Mouse (Mus musculus) MEL (cell line): ENCODE measurements around the gene Map7d1. TPM values are rescaled to one million over a fixed set of nuclear protein-coding genes. Genes with fewer than 3 reads are reported as not detected.

Experiments
- DNase-seq: peaks from one replicate; pipeline ENCODE4 v3.0.0; 2011; ENCODE audit warnings: low read depth, low spot score
- H3K27ac ChIP-seq: 2 replicates; pipeline ENCODE4 v1.5.1; 2012; ENCODE audit warnings: low read depth, mild to moderate bottlenecking, control low read depth, low read length, moderate library complexity; ENCODE audit not compliant: control insufficient read depth
- H3K27me3 ChIP-seq, 2 experiments: fragments of 150-350 bp in 1 of 2; sonication (generic) in 1 of 2; 2 replicates each; pipeline ENCODE4 v1.6.1; 2012; ENCODE audit warnings: low read length in 2 of 2, mild to moderate bottlenecking in 2 of 2, improper control_type of control experiment in 1 of 2, moderate library complexity in 1 of 2; ENCODE audit not compliant: insufficient read depth in 2 of 2, control insufficient read depth in 1 of 2
- H3K36me3 ChIP-seq, 2 experiments: 2 replicates each; pipeline ENCODE4 v1.6.1; 2012 to 2014; ENCODE audit warnings: low read length in 2 of 2, improper control_type of control experiment in 1 of 2, inconsistent platforms in 1 of 2, mild to moderate bottlenecking in 1 of 2; ENCODE audit not compliant: insufficient read depth in 2 of 2, control insufficient read depth in 1 of 2
- H3K4me1 ChIP-seq, 2 experiments: fragments of 150-350 bp in 1 of 2; sonication (generic) in 1 of 2; 2 replicates each; pipeline ENCODE4 v1.6.1; 2012; ENCODE audit warnings: low read length in 2 of 2, improper control_type of control experiment in 1 of 2, mild to moderate bottlenecking in 1 of 2; ENCODE audit not compliant: insufficient read depth in 2 of 2, control insufficient read depth in 1 of 2
- H3K4me3 ChIP-seq, 2 experiments: fragments of 150-350 bp in 1 of 2; sonication (generic) in 1 of 2; 2 replicates each; pipeline ENCODE4 v1.5.1; 2012; ENCODE audit warnings: low read depth in 2 of 2, low read length in 2 of 2, mild to moderate bottlenecking in 2 of 2, moderate library complexity in 2 of 2, control low read depth in 1 of 2, improper control_type of control experiment in 1 of 2; ENCODE audit not compliant: control insufficient read depth in 1 of 2, insufficient read depth in 1 of 2
- H3K79me2 ChIP-seq: 2 replicates; pipeline ENCODE4 v1.6.1; 2012; ENCODE audit warnings: mild to moderate bottlenecking, low read length, moderate library complexity; ENCODE audit not compliant: control insufficient read depth, poor library complexity, insufficient read depth
- H3K9ac ChIP-seq: 2 replicates; pipeline ENCODE4 v1.6.1; 2012; ENCODE audit warnings: low read depth, mild to moderate bottlenecking, control low read depth, low read length, moderate library complexity; ENCODE audit not compliant: control insufficient read depth, poor library complexity, severe bottlenecking
- H3K9me3 ChIP-seq: fragments of 150-350 bp; sonication (generic); replicated peaks from 2 replicates; pipeline ENCODE4 v1.6.1; 2012; ENCODE audit warnings: mild to moderate bottlenecking, low read length, improper control_type of control experiment, moderate library complexity; ENCODE audit not compliant: insufficient read depth
- E2F4 ChIP-seq: IDR thresholded peaks from 2 replicates; pipeline ENCODE4 v1.6.1; 2011; ENCODE audit warnings: low read depth, low read length, improper control_type of control experiment, borderline replicate concordance
- ELF1 ChIP-seq: IDR thresholded peaks from 2 replicates; pipeline ENCODE4 v1.6.1; 2014; ENCODE audit warnings: low read depth, mild to moderate bottlenecking, inconsistent platforms, low read length, improper control_type of control experiment, moderate library complexity
- EP300 ChIP-seq, 2 experiments: IDR thresholded peaks; 2 replicates each; pipeline ENCODE4 v1.6.1; 2011; ENCODE audit warnings: improper control_type of control experiment in 2 of 2, low read length in 2 of 2, low read depth in 1 of 2, mild to moderate bottlenecking in 1 of 2
- ETS1 ChIP-seq: IDR thresholded peaks from 2 replicates; pipeline ENCODE4 v1.6.1; 2012; ENCODE audit warnings: low read depth, mild to moderate bottlenecking, inconsistent platforms, low read length, improper control_type of control experiment, moderate library complexity
- GATA1 ChIP-seq: IDR thresholded peaks from 2 replicates; pipeline ENCODE4 v1.6.1; 2011; ENCODE audit warnings: low read depth, low read length, improper control_type of control experiment
- HCFC1 ChIP-seq: IDR thresholded peaks from 2 replicates; pipeline ENCODE4 v1.6.1; 2012; ENCODE audit warnings: low read depth, mild to moderate bottlenecking, inconsistent platforms, low read length, improper control_type of control experiment, moderate library complexity
- KAT2A ChIP-seq: conservative IDR thresholded peaks from 2 replicates; pipeline ENCODE4 v1.6.1; 2012; ENCODE audit warnings: low read depth, low read length, improper control_type of control experiment, inconsistent platforms
- MAFK ChIP-seq: IDR thresholded peaks from 2 replicates; pipeline ENCODE4 v1.6.1; 2011; ENCODE audit warnings: low read depth, mild to moderate bottlenecking, low read length, improper control_type of control experiment, borderline replicate concordance
- MAZ ChIP-seq: IDR thresholded peaks from 2 replicates; pipeline ENCODE4 v1.6.1; 2012; ENCODE audit warnings: low read depth, mild to moderate bottlenecking, inconsistent platforms, low read length, improper control_type of control experiment
- MXI1 ChIP-seq: IDR thresholded peaks from 2 replicates; pipeline ENCODE4 v1.6.1; 2011; ENCODE audit warnings: mild to moderate bottlenecking, low read depth, low read length, improper control_type of control experiment
- MYC ChIP-seq: IDR thresholded peaks from 2 replicates; pipeline ENCODE4 v1.6.1; 2011; ENCODE audit warnings: low read depth, mild to moderate bottlenecking, low read length, improper control_type of control experiment, moderate library complexity
- POLR2A ChIP-seq, 2 experiments: IDR thresholded peaks; 2 replicates each; pipeline ENCODE4 v1.6.1; 2011 to 2012; ENCODE audit warnings: low read length in 2 of 2, mild to moderate bottlenecking in 2 of 2, control low read depth in 1 of 2, improper control_type of control experiment in 1 of 2, low read depth in 1 of 2, moderate library complexity in 1 of 2; ENCODE audit not compliant: control insufficient read depth in 1 of 2, insufficient read depth in 1 of 2, poor library complexity in 1 of 2
- RAD21 ChIP-seq: IDR thresholded peaks from 2 replicates; pipeline ENCODE4 v1.6.1; 2011; ENCODE audit warnings: mild to moderate bottlenecking, low read depth, low read length, improper control_type of control experiment
- RCOR1 ChIP-seq: IDR thresholded peaks from 2 replicates; pipeline ENCODE4 v1.6.1; 2012; ENCODE audit warnings: low read depth, mild to moderate bottlenecking, inconsistent platforms, low read length, improper control_type of control experiment
- SIN3A ChIP-seq: IDR thresholded peaks from 2 replicates; pipeline ENCODE4 v1.6.1; 2012; ENCODE audit warnings: low read length, improper control_type of control experiment, inconsistent platforms
- TAL1 ChIP-seq: IDR thresholded peaks from 2 replicates; pipeline ENCODE4 v1.6.1; 2012; ENCODE audit warnings: mild to moderate bottlenecking, inconsistent platforms, low read length, moderate library complexity, mixed read lengths
- USF2 ChIP-seq, 2 experiments: IDR thresholded peaks; 2 replicates each; pipeline ENCODE4 v1.6.1; 2011 to 2012; ENCODE audit warnings: improper control_type of control experiment in 2 of 2, low read length in 2 of 2, borderline replicate concordance in 1 of 2, inconsistent platforms in 1 of 2, low read depth in 1 of 2, mild to moderate bottlenecking in 1 of 2; ENCODE audit not compliant: insufficient read depth in 1 of 2
- ZKSCAN1 ChIP-seq: IDR thresholded peaks from 2 replicates; pipeline ENCODE4 v1.6.1; 2012; ENCODE audit warnings: low read depth, mild to moderate bottlenecking, inconsistent platforms, low read length, improper control_type of control experiment, moderate library complexity
- polyA plus RNA-seq, 2 experiments: library from polyadenylated mRNA; stranded (reverse) in 1 of 2; unstranded in 1 of 2; fragments of >175 nt in 1 of 2; fragments of >200 nt in 1 of 2; gene quantifications; 2 replicates each; pipeline versions ENCODE4 v1.2.1 to v1.2.4; 2012; ENCODE audit warnings: low replicate concordance in 2 of 2, low read depth in 1 of 2; ENCODE audit not compliant: insufficient read length in 2 of 2, insufficient read depth in 1 of 2, missing spikeins in 1 of 2
- total RNA-seq: library from RNA; depleted of rRNA; stranded (reverse); fragments of 300-350 nt; gene quantifications from 2 replicates; pipeline ENCODE4 v1.2.3, GENCODE M21; 2012

The Map7d1 gene
- total and polyA plus RNA-seq, 3 experiments, result 15.4 to 58.2 TPM; not detected in 1

DNA sequence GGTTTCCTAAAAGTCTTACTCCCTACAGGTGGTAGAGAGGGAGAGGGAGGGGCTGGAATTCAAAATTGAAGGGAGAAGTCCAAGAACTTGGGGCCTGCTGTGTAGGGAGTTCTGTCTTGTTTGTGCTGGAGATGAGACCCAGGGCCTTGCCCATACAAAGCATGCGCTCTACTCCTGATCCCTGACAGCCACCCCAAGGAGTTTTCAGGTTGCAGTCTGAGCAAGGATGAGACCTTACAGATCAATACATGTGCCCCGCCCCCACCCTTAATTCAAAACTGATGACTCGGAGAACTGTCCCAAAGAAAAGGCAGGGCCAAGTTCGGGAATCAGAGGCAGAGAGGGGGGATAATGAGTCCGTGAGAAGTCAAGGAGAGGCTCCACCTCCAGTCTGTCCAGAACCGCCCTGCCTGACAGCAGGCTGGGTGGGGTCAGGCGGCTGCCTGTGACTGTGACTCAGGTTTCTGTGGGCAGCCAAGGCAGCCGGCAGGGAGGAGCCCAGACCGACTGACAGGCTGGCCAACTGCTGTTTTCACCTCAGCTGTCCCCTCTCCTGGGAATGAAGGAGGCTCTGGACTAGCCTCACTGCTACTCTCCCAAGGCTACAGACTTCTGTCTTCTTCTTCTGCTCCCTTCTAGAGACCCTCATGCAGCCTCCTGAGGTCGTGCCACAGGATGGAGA is 4.5 kb upstream of the Map7d1 start (continued):
- TF ChIP-seq KAT2A (no peak), ETS1 (peak; percentile 43; the same call in 1 of the 2 replicates), E2F4 (no peak), GATA1 (no peak), RAD21 (no peak)
- TF ChIP-seq, all 39 proteins: peak for 7

DNA sequence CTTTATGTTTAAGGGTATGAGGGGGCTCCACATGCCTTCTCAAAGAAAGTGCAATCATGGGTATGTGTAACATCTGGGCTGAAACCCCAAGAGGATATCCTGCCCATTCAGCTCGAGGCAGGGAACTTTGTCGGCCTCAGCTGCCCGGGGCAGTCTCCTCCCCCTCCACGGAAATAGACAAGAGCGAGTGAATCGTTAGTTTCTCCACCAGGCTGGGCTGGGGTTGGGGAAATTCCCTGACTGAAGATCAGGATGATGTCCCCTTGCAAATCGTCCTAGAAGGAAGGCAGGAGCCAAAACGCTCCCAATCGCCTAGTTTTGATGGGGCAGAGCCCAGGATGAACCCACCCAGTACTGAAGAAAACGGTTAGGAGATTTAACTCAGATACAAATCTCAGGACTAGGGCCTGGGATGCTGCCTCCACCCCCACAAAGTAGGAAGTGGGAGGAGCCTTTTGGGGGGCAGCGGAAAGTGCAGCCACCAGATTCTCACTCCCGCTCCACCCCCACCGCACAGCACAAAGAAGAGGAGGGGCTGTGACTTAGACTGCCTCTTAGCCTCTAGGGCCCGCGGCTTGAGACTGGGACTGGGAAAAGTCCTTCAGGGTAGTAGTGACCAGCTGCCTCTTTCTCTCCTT is 3.5 kb upstream of the Map7d1 start:
- TF ChIP-seq SIN3A (peak; percentile 17; the same call in 1 of the 2 replicates), RCOR1 (peak; percentile 64), USF2 (IDR thresholded peaks at IDR 0.05; ENCODE audit: borderline replicate concordance in 1 of 2, insufficient read depth in 1 of 2, low read depth in 1 of 2, low read length in 2 of 2) (no peak), POLR2A (IDR thresholded peaks at IDR 0.05; ENCODE audit: control insufficient read depth in 1 of 2, insufficient read depth in 1 of 2, low read depth in 1 of 2, low read length in 2 of 2, poor library complexity in 1 of 2) (peak in 1 of 2 experiments; percentile 47; a peak in 1 of 4 replicates), MXI1 (no peak), MYC (no peak), RAD21 (no peak), GATA1 (0 out of 2 replicates have a peak, but pooled peaks have one; percentile 3), TAL1 (no peak), MAZ (peak; percentile 85; the same call in 1 of the 2 replicates), MAFK (no peak), HCFC1 (0 out of 2 replicates have a peak, but pooled peaks have one; percentile 45), EP300 (IDR thresholded peaks at IDR 0.05; ENCODE audit: low read depth in 1 of 2, low read length in 2 of 2) (peak in 1 of 2 experiments; percentile 57; a peak in 2 of 4 replicates), ELF1 (peak; percentile 69), ZKSCAN1 (no peak)
- TF ChIP-seq, all 39 proteins: peak for 8
- no peaks in the 10 kb centered on the region for H3K9me3 ChIP-seq
- peaks cover 2 to 25% of the 10 kb centered on the region in 2 experiments; a peak in 3 of 4 replicates for H3K4me1 ChIP-seq
- peaks cover 21% of the 10 kb centered on the region for H3K79me2 ChIP-seq
- DNase-seq, result peak; percentile 87
- no peaks in the 10 kb centered on the region for H3K27me3 ChIP-seq
- H3K4me3 ChIP-seq, result peak overlapping the region; percentile 59 to 64
- peaks cover 0 to 11% of the 10 kb centered on the region in 2 experiments; a peak in 2 of 4 replicates for H3K36me3 ChIP-seq
- peak overlapping the region; percentile 54 for H3K9ac ChIP-seq
- H3K27ac ChIP-seq, result peak overlapping the region; percentile 63
